Mouse (Mus musculus) erythroblast, adult 5-6 weeks (primary cell): ENCODE measurements around the gene Ptpn18. TPM values are rescaled to one million over a fixed set of nuclear protein-coding genes. Genes with fewer than 3 reads are reported as not detected.
"Not testable (repeated sequence)": the region's sequence is repeated elsewhere in the genome, so short reads cannot be mapped to it uniquely, and the experiment has no call there.

Experiments
- ATAC-seq: replicated peaks from 2 replicates; pipeline ENCODE4 v1.8.0; 2016; ENCODE audit warnings: moderate number of reproducible peaks, mild to moderate bottlenecking, moderate TSS enrichment, inconsistent platforms; ENCODE audit not compliant: poor library complexity, low FRiP score, severe bottlenecking
- total RNA-seq, 2 experiments: library from RNA; stranded (forward) in 1 of 2; stranded (reverse) in 1 of 2; fragments of 150-400 nt in 1 of 2; fragments of 200-764, 138-1000 nt in 1 of 2; gene quantifications; 2 replicates each; pipeline versions ENCODE4 v1.2.3 to v1.2.4; 2015 to 2017; ENCODE audit warnings: low replicate concordance in 2 of 2

Ptpn18 gene
- 7.3 and 13.4 TPM in 2 replicates for total RNA-seq (2015; ENCODE audit: low replicate concordance)
- total RNA-seq (2017; ENCODE audit: low replicate concordance) = 23.1 and 47.7 TPM in 2 replicates

GRCm38 (mm10) chr1:34459284-34460060 lies at the start of gene Ptpn18:
TSS of gene Ptpn18 (plus strand) at chr1:34459762.
- ATAC-seq = peak; percentile 95

GRCm38 (mm10) chr1:34428466-34428865 lies 31.1 kb upstream of the Ptpn18 start:
- no peak for ATAC-seq

GRCm38 (mm10) chr1:34429281-34429680 lies 30.3 kb upstream of the Ptpn18 start:
- no peak for ATAC-seq

GRCm38 (mm10) chr1:34430981-34431380 lies 28.6 kb upstream of the Ptpn18 start:
- no peak for ATAC-seq

GRCm38 (mm10) chr1:34431431-34431830 lies 28.1 kb upstream of the Ptpn18 start:
- ATAC-seq = no peak

- no peak for ATAC-seq
Observed at GRCm38 (mm10) chr1:34432411-34432775, 27.2 kb upstream of the Ptpn18 start.

GRCm38 (mm10) chr1:34432776-34433481 lies 26.6 kb upstream of the Ptpn18 start:
- ATAC-seq = no peak

- peak; percentile 44 for ATAC-seq
Observed at GRCm38 (mm10) chr1:34433891-34434521, 25.6 kb upstream of the Ptpn18 start.

GRCm38 (mm10) chr1:34434660-34435160 lies 24.9 kb upstream of the Ptpn18 start:
- peak; percentile 29 for ATAC-seq

- no peak for ATAC-seq
Observed at GRCm38 (mm10) chr1:34435371-34436120, 24.0 kb upstream of the Ptpn18 start.

GRCm38 (mm10) chr1:34436374-34436773 lies 23.2 kb upstream of the Ptpn18 start:
- ATAC-seq = no peak

- not testable (repeated sequence) for ATAC-seq
Observed at GRCm38 (mm10) chr1:34437366-34437765, 22.2 kb upstream of the Ptpn18 start.

GRCm38 (mm10) chr1:34438381-34439051 lies 21.0 kb upstream of the Ptpn18 start:
- no peak for ATAC-seq

- peak; percentile 93 for ATAC-seq
Observed at GRCm38 (mm10) chr1:34439215-34439960, 20.2 kb upstream of the Ptpn18 start, which contains the start of the genes Ccdc115 and Imp4. TSS of gene Ccdc115 (minus strand) at chr1:34439672. TSS of gene Imp4 (plus strand) at chr1:34439851.

GRCm38 (mm10) chr1:34439961-34440630 lies 19.5 kb upstream of the Ptpn18 start:
- peak; percentile 64 for ATAC-seq

- ATAC-seq = no peak
Observed at GRCm38 (mm10) chr1:34443124-34443523, 16.4 kb upstream of the Ptpn18 start.

- no peak for ATAC-seq
Observed at GRCm38 (mm10) chr1:34458431-34458830, 1.1 kb upstream of the Ptpn18 start.

GRCm38 (mm10) chr1:34460061-34460441 lies 489 bp downstream of the Ptpn18 start:
- peak; percentile 22; the same call in 1 of the 2 replicates for ATAC-seq
